Mouse (Mus musculus): ENCODE results near the gene Nxn.

- no peak for TF ChIP-seq CTCF (IDR thresholded peaks at IDR 0.05)
- no peak for TF ChIP-seq EP300 (IDR thresholded peaks at IDR 0.05)
These were observed 17.0 kb upstream of the Nxn start for GRCm38 (mm10) chr11:76415985-76416384.

Data from lung, postnatal 0 days (tissue).